Mouse (Mus musculus) MEL (cell line): ENCODE data around the gene 2200002D01Rik. TPM values are rescaled to one million over a fixed set of nuclear protein-coding genes. Genes with fewer than 3 reads are reported as not detected.

Experiments used
- DNase-seq: peaks from one replicate; pipeline ENCODE4 v3.0.0; 2011; ENCODE audit warnings: low read depth, low spot score
- H3K27ac ChIP-seq: 2 replicates; pipeline ENCODE4 v1.5.1; 2012; ENCODE audit warnings: low read depth, mild to moderate bottlenecking, control low read depth, low read length, moderate library complexity; ENCODE audit not compliant: control insufficient read depth
- H3K27me3 ChIP-seq, 2 experiments: fragments of 150-350 bp in 1 of 2; sonication (generic) in 1 of 2; 2 replicates each; pipeline ENCODE4 v1.6.1; 2012; ENCODE audit warnings: low read length in 2 of 2, mild to moderate bottlenecking in 2 of 2, improper control_type of control experiment in 1 of 2, moderate library complexity in 1 of 2; ENCODE audit not compliant: insufficient read depth in 2 of 2, control insufficient read depth in 1 of 2
- H3K36me3 ChIP-seq, 2 experiments: 2 replicates each; pipeline ENCODE4 v1.6.1; 2012 to 2014; ENCODE audit warnings: low read length in 2 of 2, improper control_type of control experiment in 1 of 2, inconsistent platforms in 1 of 2, mild to moderate bottlenecking in 1 of 2; ENCODE audit not compliant: insufficient read depth in 2 of 2, control insufficient read depth in 1 of 2
- H3K4me1 ChIP-seq, 2 experiments: fragments of 150-350 bp in 1 of 2; sonication (generic) in 1 of 2; 2 replicates each; pipeline ENCODE4 v1.6.1; 2012; ENCODE audit warnings: low read length in 2 of 2, improper control_type of control experiment in 1 of 2, mild to moderate bottlenecking in 1 of 2; ENCODE audit not compliant: insufficient read depth in 2 of 2, control insufficient read depth in 1 of 2
- H3K4me3 ChIP-seq, 2 experiments: fragments of 150-350 bp in 1 of 2; sonication (generic) in 1 of 2; 2 replicates each; pipeline ENCODE4 v1.5.1; 2012; ENCODE audit warnings: low read depth in 2 of 2, low read length in 2 of 2, mild to moderate bottlenecking in 2 of 2, moderate library complexity in 2 of 2, control low read depth in 1 of 2, improper control_type of control experiment in 1 of 2; ENCODE audit not compliant: control insufficient read depth in 1 of 2, insufficient read depth in 1 of 2
- H3K79me2 ChIP-seq: 2 replicates; pipeline ENCODE4 v1.6.1; 2012; ENCODE audit warnings: mild to moderate bottlenecking, low read length, moderate library complexity; ENCODE audit not compliant: control insufficient read depth, poor library complexity, insufficient read depth
- H3K9ac ChIP-seq: 2 replicates; pipeline ENCODE4 v1.6.1; 2012; ENCODE audit warnings: low read depth, mild to moderate bottlenecking, control low read depth, low read length, moderate library complexity; ENCODE audit not compliant: control insufficient read depth, poor library complexity, severe bottlenecking
- H3K9me3 ChIP-seq: fragments of 150-350 bp; sonication (generic); replicated peaks from 2 replicates; pipeline ENCODE4 v1.6.1; 2012; ENCODE audit warnings: mild to moderate bottlenecking, low read length, improper control_type of control experiment, moderate library complexity; ENCODE audit not compliant: insufficient read depth
- CHD1 ChIP-seq: IDR thresholded peaks from 2 replicates; pipeline ENCODE4 v1.6.1; 2012; ENCODE audit warnings: low read depth, mild to moderate bottlenecking, inconsistent platforms, low read length, improper control_type of control experiment
- CTCF ChIP-seq, 3 experiments: IDR thresholded peaks in 2 of 3; conservative IDR thresholded peaks in 1 of 3; 2 replicates each; pipeline ENCODE4 v1.5.1; 2011 to 2012; ENCODE audit warnings: low read length in 3 of 3, low read depth in 2 of 3, mild to moderate bottlenecking in 2 of 3, improper control_type of control experiment in 1 of 3, inconsistent platforms in 1 of 3, mixed read lengths in 1 of 3, moderate library complexity in 1 of 3; ENCODE audit not compliant: control insufficient read depth in 1 of 3, insufficient read depth in 1 of 3, poor library complexity in 1 of 3, severe bottlenecking in 1 of 3
- E2F4 ChIP-seq: IDR thresholded peaks from 2 replicates; pipeline ENCODE4 v1.6.1; 2011; ENCODE audit warnings: low read depth, low read length, improper control_type of control experiment, borderline replicate concordance
- EP300 ChIP-seq, 2 experiments: IDR thresholded peaks; 2 replicates each; pipeline ENCODE4 v1.6.1; 2011; ENCODE audit warnings: improper control_type of control experiment in 2 of 2, low read length in 2 of 2, low read depth in 1 of 2, mild to moderate bottlenecking in 1 of 2
- GABPA ChIP-seq: IDR thresholded peaks from 2 replicates; pipeline ENCODE4 v1.6.1; 2012; ENCODE audit warnings: low read depth, mild to moderate bottlenecking, inconsistent platforms, low read length, improper control_type of control experiment, moderate library complexity
- MAX ChIP-seq: IDR thresholded peaks from 2 replicates; pipeline ENCODE4 v1.6.1; 2011; ENCODE audit warnings: low read length, improper control_type of control experiment
- MAZ ChIP-seq: IDR thresholded peaks from 2 replicates; pipeline ENCODE4 v1.6.1; 2012; ENCODE audit warnings: low read depth, mild to moderate bottlenecking, inconsistent platforms, low read length, improper control_type of control experiment
- MYC ChIP-seq: IDR thresholded peaks from 2 replicates; pipeline ENCODE4 v1.6.1; 2011; ENCODE audit warnings: low read depth, mild to moderate bottlenecking, low read length, improper control_type of control experiment, moderate library complexity
- NELFE ChIP-seq: IDR thresholded peaks from 2 replicates; pipeline ENCODE4 v1.6.1; 2011; ENCODE audit warnings: low read depth, low read length, improper control_type of control experiment
- POLR2A ChIP-seq, 2 experiments: IDR thresholded peaks; 2 replicates each; pipeline ENCODE4 v1.6.1; 2011 to 2012; ENCODE audit warnings: low read length in 2 of 2, mild to moderate bottlenecking in 2 of 2, control low read depth in 1 of 2, improper control_type of control experiment in 1 of 2, low read depth in 1 of 2, moderate library complexity in 1 of 2; ENCODE audit not compliant: control insufficient read depth in 1 of 2, insufficient read depth in 1 of 2, poor library complexity in 1 of 2
- POLR2AphosphoS2 ChIP-seq: IDR thresholded peaks from 2 replicates; pipeline ENCODE4 v1.6.1; 2011; ENCODE audit warnings: low read length, improper control_type of control experiment
- RCOR1 ChIP-seq: IDR thresholded peaks from 2 replicates; pipeline ENCODE4 v1.6.1; 2012; ENCODE audit warnings: low read depth, mild to moderate bottlenecking, inconsistent platforms, low read length, improper control_type of control experiment
- SIN3A ChIP-seq: IDR thresholded peaks from 2 replicates; pipeline ENCODE4 v1.6.1; 2012; ENCODE audit warnings: low read length, improper control_type of control experiment, inconsistent platforms
- TBP ChIP-seq: IDR thresholded peaks from 2 replicates; pipeline ENCODE4 v1.8.0; 2011; ENCODE audit warnings: low read depth, low read length, improper control_type of control experiment
- TCF12 ChIP-seq: IDR thresholded peaks from 2 replicates; pipeline ENCODE4 v1.6.1; 2014; ENCODE audit warnings: low read depth, mild to moderate bottlenecking, inconsistent platforms, low read length, improper control_type of control experiment, moderate library complexity
- UBTF ChIP-seq: IDR thresholded peaks from 2 replicates; pipeline ENCODE4 v1.6.1; 2012; ENCODE audit warnings: low read depth, mild to moderate bottlenecking, inconsistent platforms, low read length, improper control_type of control experiment, moderate library complexity, borderline replicate concordance; ENCODE audit not compliant: insufficient read depth
- USF1 ChIP-seq: IDR thresholded peaks from 2 replicates; pipeline ENCODE4 v1.6.1; 2014; ENCODE audit warnings: low read depth, mild to moderate bottlenecking, inconsistent platforms, low read length, improper control_type of control experiment, moderate library complexity
- ZC3H11A ChIP-seq: IDR thresholded peaks from 2 replicates; pipeline ENCODE4 v1.6.1; 2012; ENCODE audit warnings: low read depth, mild to moderate bottlenecking, inconsistent platforms, low read length, improper control_type of control experiment
- polyA plus RNA-seq, 2 experiments: library from polyadenylated mRNA; stranded (reverse) in 1 of 2; unstranded in 1 of 2; fragments of >175 nt in 1 of 2; fragments of >200 nt in 1 of 2; gene quantifications; 2 replicates each; pipeline versions ENCODE4 v1.2.1 to v1.2.4; 2012; ENCODE audit warnings: low replicate concordance in 2 of 2, low read depth in 1 of 2; ENCODE audit not compliant: insufficient read length in 2 of 2, insufficient read depth in 1 of 2, missing spikeins in 1 of 2
- total RNA-seq: library from RNA; depleted of rRNA; stranded (reverse); fragments of 300-350 nt; gene quantifications from 2 replicates; pipeline ENCODE4 v1.2.3, GENCODE M21; 2012

The 2200002D01Rik gene
- total and polyA plus RNA-seq, 3 experiments, result 0.85 to 5.4 TPM; not detected in 1

DNA sequence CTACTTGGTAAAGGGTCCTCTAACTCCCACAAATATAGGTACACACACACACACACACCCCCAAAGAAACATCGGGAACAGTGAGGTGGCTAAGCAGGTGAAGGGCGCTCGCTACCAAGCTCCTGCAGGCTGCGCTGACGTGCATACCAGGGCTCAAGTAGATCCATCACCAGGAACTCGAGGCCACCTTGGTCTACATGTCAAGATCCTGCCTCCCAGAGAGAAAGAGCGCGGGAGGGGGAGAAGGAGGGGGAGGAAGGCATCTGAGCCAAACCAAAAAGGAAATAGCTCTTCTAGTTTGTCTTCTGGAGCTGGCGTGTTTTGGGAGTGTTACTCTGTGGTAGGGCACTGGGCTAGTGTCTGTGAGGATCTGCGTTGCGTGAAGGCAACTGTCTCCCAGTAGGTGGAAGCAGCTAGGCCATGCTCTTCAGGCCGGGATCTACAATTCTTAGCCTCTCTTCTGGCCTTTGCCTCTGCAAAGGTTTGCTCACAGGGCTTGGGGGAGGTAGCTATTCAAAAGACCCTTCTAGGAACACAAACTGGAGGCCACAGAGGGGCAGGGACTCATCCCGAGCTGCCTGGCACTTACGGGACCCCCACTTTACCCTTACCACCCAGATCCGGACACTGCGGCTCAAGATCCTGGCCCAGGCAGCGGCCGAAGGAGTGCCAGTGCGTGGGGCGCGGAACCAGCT lies 1.5 kb downstream of the 2200002D01Rik start:
- Histone ChIP-seq H3K27ac (no peak overlapping the region), H3K4me3 (no peak overlapping the region), H3K36me3 (no peaks in the 10 kb centered on the region), H3K9me3 (no peaks in the 10 kb centered on the region), H3K4me1 (no peaks in the 10 kb centered on the region), H3K79me2 (no peaks in the 10 kb centered on the region), H3K9ac (no peak overlapping the region), H3K27me3 (no peaks in the 10 kb centered on the region)
- DNase-seq, result no peak
- TF ChIP-seq MAX, result no peak
- no peak for TF ChIP-seq GABPA
- TF ChIP-seq POLR2A (IDR thresholded peaks at IDR 0.05; ENCODE audit: control insufficient read depth in 1 of 2, insufficient read depth in 1 of 2, low read depth in 1 of 2, low read length in 2 of 2, poor library complexity in 1 of 2), result no peak; a peak in 1 of 4 replicates
- TF ChIP-seq RCOR1, result no peak

DNA sequence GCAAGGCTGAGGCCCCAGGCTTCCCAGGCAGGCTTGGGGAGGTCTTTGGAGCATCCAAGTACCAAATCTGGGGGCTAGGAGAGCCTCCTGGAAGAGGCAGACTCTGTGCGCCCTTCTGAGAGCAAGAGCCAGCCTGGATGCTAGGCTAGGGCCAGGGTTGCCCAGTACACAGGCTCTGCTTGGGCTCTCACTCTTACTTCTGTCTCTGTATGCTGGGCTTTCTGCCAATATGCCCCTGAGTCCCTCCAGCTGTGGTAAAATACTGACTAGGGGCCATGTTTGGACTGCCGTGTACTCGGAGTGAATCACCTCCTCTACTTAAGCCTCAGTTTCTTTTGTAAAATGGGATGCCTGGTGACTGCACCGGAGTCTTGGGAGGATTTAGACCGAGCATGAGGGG lies 2.3 kb downstream of the 2200002D01Rik start:
- Histone ChIP-seq H3K36me3 (no peaks in the 10 kb centered on the region), H3K4me3 (no peak overlapping the region), H3K9ac (no peak overlapping the region), H3K79me2 (no peaks in the 10 kb centered on the region), H3K4me1 (no peaks in the 10 kb centered on the region), H3K9me3 (no peaks in the 10 kb centered on the region), H3K27ac (no peak overlapping the region), H3K27me3 (no peaks in the 10 kb centered on the region)
- TF ChIP-seq CTCF (IDR thresholded peaks at IDR 0.05 in 2 of 3, conservative IDR thresholded peaks at IDR 0.05 in 1 of 3; ENCODE audit: control insufficient read depth in 1 of 3, insufficient read depth in 1 of 3, low read depth in 2 of 3, low read length in 3 of 3, poor library complexity in 1 of 3, severe bottlenecking in 1 of 3) (no peak), MAZ (no peak), POLR2A (IDR thresholded peaks at IDR 0.05; ENCODE audit: control insufficient read depth in 1 of 2, insufficient read depth in 1 of 2, low read depth in 1 of 2, low read length in 2 of 2, poor library complexity in 1 of 2) (no peak), E2F4 (no peak), NELFE (no peak), CHD1 (no peak), UBTF (no peak), ZC3H11A (no peak), USF1 (no peak), SIN3A (no peak), POLR2AphosphoS2 (no peak), MYC (no peak), TCF12 (no peak), EP300 (IDR thresholded peaks at IDR 0.05; ENCODE audit: low read depth in 1 of 2, low read length in 2 of 2) (no peak), TBP (no peak)
- no peak for DNase-seq
